Mouse (Mus musculus): ENCODE data around the gene Hebp2. TPM values are rescaled to one million over a fixed set of nuclear protein-coding genes. Genes with fewer than 3 reads are reported as not detected.
A peak's percentile ranks its signal among the peaks of the same experiment; 100 is the strongest.

The Hebp2 gene
- total RNA-seq, 2 experiments from 2014 or later, result 0.95 to 1.2 TPM

GRCm38 (mm10) chr10:18522556-18522955 lies 23.3 kb downstream of the Hebp2 start:
- no peak for DNase-seq
- intact Hi-C loops (cut with DNase I), result no loop called here

GRCm38 (mm10) chr10:18511496-18511895 lies 34.4 kb downstream of the Hebp2 start:
- DNase-seq, result peak; percentile 25 to 28
- intact Hi-C loops (cut with DNase I), result no loop called here

- DNase-seq, result no peak
- intact Hi-C loops (cut with DNase I), result no loop called here
Observed at GRCm38 (mm10) chr10:18510663-18511062, 35.2 kb downstream of the Hebp2 start.

- intact Hi-C loops (cut with DNase I), result no loop called here
- DNase-seq, result peak in 1 of 2 experiments; percentile 19
Observed at GRCm38 (mm10) chr10:18508586-18508985, 37.3 kb downstream of the Hebp2 start.

- no peak for DNase-seq
- intact Hi-C loops (cut with DNase I), result no loop called here
Observed at GRCm38 (mm10) chr10:18507869-18508473, 37.9 kb downstream of the Hebp2 start.

- intact Hi-C loops (cut with DNase I), result no loop called here
- no peak for DNase-seq
Observed at GRCm38 (mm10) chr10:18506501-18506946, 39.4 kb downstream of the Hebp2 start.

GRCm38 (mm10) chr10:18505690-18506089 lies 40.2 kb downstream of the Hebp2 start:
- no peak for DNase-seq
- intact Hi-C loops (cut with DNase I), result no loop called here

GRCm38 (mm10) chr10:18501997-18502396 lies 43.9 kb downstream of the Hebp2 start:
- intact Hi-C loops (cut with DNase I), result no loop called here

GRCm38 (mm10) chr10:18497066-18497465 lies 48.8 kb downstream of the Hebp2 start:
- no peak for DNase-seq
- intact Hi-C loops (cut with DNase I), result no loop called here

More at GRCm38 (mm10) chr10:18501997-18502396, 43.9 kb downstream of the Hebp2 start:
- no peak for DNase-seq

- DNase-seq, result no peak
- intact Hi-C loops (cut with DNase I), result no loop called here
Observed at GRCm38 (mm10) chr10:18494249-18494648, 51.6 kb downstream of the Hebp2 start.

GRCm38 (mm10) chr10:18493010-18493894 lies 52.6 kb downstream of the Hebp2 start:
- no peak for DNase-seq
- intact Hi-C loops (cut with DNase I), result no loop called here

GRCm38 (mm10) chr10:18491952-18492351 lies 53.9 kb downstream of the Hebp2 start:
- DNase-seq, result no peak
- intact Hi-C loops (cut with DNase I), result no loop called here

GRCm38 (mm10) chr10:18489936-18490335 lies 55.9 kb downstream of the Hebp2 start:
- DNase-seq, result no peak
- intact Hi-C loops (cut with DNase I), result no loop called here

Other genes with a start within 250 kb of the Hebp2 start
- 10 to 100 TPM; 14.5 to 21.3 TPM for gene Nhsl1, start 227.1 kb downstream of the Hebp2 start, total RNA-seq (2021)
- gene Arfgef3, start 197.9 kb upstream of the Hebp2 start, total RNA-seq (2021), result under 1 TPM; 0.22 to 0.33 TPM
- not detected for gene Gm4922, start 240.7 kb upstream of the Hebp2 start, total RNA-seq (2021)